Mouse (Mus musculus) megakaryocyte, embryonic 14.5 days (primary cell): ENCODE results near the gene Fbxo47. TPM values are rescaled to one million over a fixed set of nuclear protein-coding genes. Genes with fewer than 3 reads are reported as not detected.
"Not testable (repeated sequence)": the region's sequence is repeated elsewhere in the genome, so short reads cannot be mapped to it uniquely, and the experiment has no call there.

Experiments
- H3K27me3 ChIP-seq: replicated peaks from 2 replicates; pipeline ENCODE3; 2012; ENCODE audit warnings: inconsistent platforms
- H3K36me3 ChIP-seq: replicated peaks from 2 replicates; pipeline ENCODE3; 2012; ENCODE audit warnings: low read length, inconsistent platforms, mixed read lengths
- H3K4me1 ChIP-seq: 2 replicates; pipeline ENCODE4 v1.6.1; 2012; ENCODE audit warnings: inconsistent platforms
- H3K4me3 ChIP-seq: replicated peaks from 2 replicates; pipeline ENCODE3; 2012; ENCODE audit warnings: moderate library complexity, mild to moderate bottlenecking, inconsistent platforms
- H3K9me3 ChIP-seq: 2 replicates; pipeline ENCODE4 v1.6.1; 2012; ENCODE audit warnings: inconsistent platforms
- FLI1 ChIP-seq: IDR thresholded peaks from 2 replicates; pipeline ENCODE4 v1.6.1; 2012; ENCODE audit warnings: low read length, inconsistent platforms, mixed read lengths
- GATA1 ChIP-seq: IDR thresholded peaks from 3 replicates; pipeline ENCODE4 v1.6.1; 2012; ENCODE audit warnings: mixed read lengths, low read length, inconsistent platforms, borderline replicate concordance
- polyA plus RNA-seq: library from polyadenylated mRNA; stranded (reverse); fragments of >175 nt; gene quantifications from 2 replicates; pipeline ENCODE4 v1.2.3, GENCODE M21; 2012; ENCODE audit warnings: low replicate concordance; ENCODE audit not compliant: insufficient read depth

Fbxo47 gene
- polyA plus RNA-seq, 1 experiment = not detected

DNA sequence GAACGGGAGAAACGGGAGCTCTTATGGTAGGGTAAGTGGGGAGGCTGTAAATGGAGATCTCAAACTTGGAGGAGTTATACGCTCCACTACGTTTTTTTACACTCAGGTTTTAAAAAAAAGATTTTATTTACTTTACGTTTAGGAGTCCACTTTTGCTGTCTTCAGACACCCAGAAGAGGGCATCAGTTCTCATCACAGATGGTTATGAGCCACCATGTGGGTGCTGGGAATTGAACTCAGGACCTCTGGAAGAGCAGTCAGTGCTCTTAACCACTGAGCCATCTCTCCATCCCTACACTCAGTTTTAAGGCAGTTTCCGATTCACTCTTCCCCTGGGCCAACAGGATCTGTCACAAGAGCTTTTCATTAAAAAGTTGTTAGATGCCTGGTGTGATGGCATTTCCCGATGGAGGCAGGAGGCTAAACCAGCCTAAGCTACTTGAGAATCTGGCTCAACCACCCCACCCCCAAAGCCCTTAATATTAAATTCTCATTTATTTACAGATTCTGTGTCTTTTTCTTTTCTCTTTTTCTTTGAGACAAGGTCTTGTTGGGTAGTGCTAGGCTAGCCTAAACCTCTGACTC, 739 bp upstream of the Fbxo47 start:
- Histone ChIP-seq H3K36me3 (peaks cover 4% of the 10 kb centered on the region), H3K9me3 (peaks cover 3% of the 10 kb centered on the region), H3K4me1 (peaks cover 25% of the 10 kb centered on the region; the same call in 1 of the 2 replicates), H3K4me3 (peak overlapping the region; percentile 92), H3K27me3 (no peaks in the 10 kb centered on the region)
- TF ChIP-seq FLI1 (no peak), GATA1 (no peak)

DNA sequence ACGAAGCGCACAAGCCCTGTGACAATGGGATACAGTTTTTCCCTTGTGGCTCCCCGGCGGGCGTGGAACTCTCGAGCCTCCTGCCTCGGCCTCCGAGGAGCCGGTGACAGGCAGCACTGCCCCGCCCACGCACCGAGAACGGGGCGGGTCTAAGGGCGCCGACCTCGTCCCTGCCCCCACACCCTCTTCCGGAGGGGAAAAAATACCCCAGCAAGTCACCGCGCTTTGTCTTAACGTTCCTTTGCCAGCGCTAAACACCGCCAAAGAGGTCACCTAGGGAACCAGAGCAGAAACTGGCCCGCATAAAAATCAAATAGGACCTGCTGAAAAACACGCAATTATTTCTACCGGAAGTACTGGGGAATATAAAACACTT, 424 bp downstream of the Fbxo47 start:
- H3K36me3 ChIP-seq = peaks cover 2% of the 10 kb centered on the region
- peak overlapping the region; percentile 92 for H3K4me3 ChIP-seq
- TF ChIP-seq GATA1 (no peak), FLI1 (no peak)
- H3K27me3 ChIP-seq = no peaks in the 10 kb centered on the region
- H3K9me3 ChIP-seq = peaks cover 2% of the 10 kb centered on the region
- peaks cover 22% of the 10 kb centered on the region; the same call in 1 of the 2 replicates for H3K4me1 ChIP-seq

DNA sequence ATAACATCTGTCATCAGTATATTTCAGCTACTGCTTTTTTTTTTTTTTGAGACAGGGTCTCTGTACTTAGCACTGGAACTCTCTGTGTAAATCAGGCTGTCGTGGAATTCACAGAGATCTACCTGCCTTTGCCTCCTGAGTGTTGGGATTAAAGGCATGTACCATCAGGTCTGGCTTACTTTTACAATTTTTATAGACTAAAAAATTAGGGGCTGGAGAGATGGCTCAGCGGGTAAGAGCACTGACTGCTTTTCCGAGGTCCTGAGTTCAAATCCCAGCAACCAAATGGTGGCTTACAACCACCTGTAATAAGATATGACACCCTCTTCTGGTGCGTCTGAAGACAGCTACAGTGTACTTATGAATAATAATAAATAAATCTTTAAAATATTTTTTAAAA, 3.6 kb downstream of the Fbxo47 start:
- Histone ChIP-seq H3K4me1 (peaks cover 14% of the 10 kb centered on the region; the same call in 1 of the 2 replicates), H3K27me3 (no peaks in the 10 kb centered on the region), H3K9me3 (no peaks in the 10 kb centered on the region), H3K36me3 (no peaks in the 10 kb centered on the region), H3K4me3 (no peak overlapping the region)
- TF ChIP-seq GATA1 (no peak), FLI1 (no peak)

DNA sequence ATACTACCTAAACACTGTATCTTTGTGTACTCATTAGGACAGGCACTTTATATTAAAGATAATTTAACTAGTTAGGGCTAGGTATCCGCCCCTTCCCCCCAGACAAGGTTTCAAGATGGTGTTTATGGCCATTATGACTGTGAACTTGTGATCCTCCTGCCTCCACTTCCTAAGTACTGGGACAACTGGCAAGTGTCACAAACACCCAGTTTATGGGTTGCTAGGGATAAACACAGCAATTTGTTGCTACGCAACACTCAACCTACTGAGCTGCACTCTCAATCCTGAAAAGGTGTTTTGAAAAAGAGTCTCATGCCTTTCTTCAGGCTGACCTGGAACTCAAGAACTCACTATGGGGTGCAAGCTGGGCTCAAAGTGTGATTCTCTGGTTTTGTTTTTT, 6.6 kb downstream of the Fbxo47 start:
- H3K9me3 ChIP-seq = no peaks in the 10 kb centered on the region
- no peaks in the 10 kb centered on the region for H3K27me3 ChIP-seq
- TF ChIP-seq GATA1 = no peak
- TF ChIP-seq FLI1 = no peak
- H3K36me3 ChIP-seq = no peaks in the 10 kb centered on the region
- H3K4me3 ChIP-seq = no peak overlapping the region
- H3K4me1 ChIP-seq = no peaks in the 10 kb centered on the region; the same call in 1 of the 2 replicates

DNA sequence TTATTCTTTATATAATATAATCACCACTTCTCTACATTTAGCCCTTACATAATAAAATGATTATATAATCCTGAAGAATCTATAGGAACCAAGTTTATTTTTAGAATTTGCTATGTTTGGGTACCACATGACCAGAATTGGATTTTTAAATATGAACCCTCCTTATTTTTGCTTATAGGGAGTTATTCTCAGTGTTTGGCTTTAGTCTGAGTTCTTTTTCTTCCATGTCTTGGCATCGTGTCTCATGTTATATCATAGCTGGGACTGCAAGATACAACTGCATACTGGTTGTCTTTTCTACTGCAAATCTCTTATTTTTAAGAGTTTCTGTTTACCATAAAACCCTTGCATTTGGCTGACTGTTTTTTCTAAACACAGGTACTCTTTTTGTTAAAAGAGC, 9.6 kb downstream of the Fbxo47 start:
- no peaks in the 10 kb centered on the region for H3K27me3 ChIP-seq
- no peak for TF ChIP-seq GATA1
- no peak for TF ChIP-seq FLI1
- H3K4me3 ChIP-seq = no peak overlapping the region
- H3K9me3 ChIP-seq = no peaks in the 10 kb centered on the region
- H3K36me3 ChIP-seq = no peaks in the 10 kb centered on the region
- H3K4me1 ChIP-seq = no peaks in the 10 kb centered on the region; the same call in 1 of the 2 replicates

DNA sequence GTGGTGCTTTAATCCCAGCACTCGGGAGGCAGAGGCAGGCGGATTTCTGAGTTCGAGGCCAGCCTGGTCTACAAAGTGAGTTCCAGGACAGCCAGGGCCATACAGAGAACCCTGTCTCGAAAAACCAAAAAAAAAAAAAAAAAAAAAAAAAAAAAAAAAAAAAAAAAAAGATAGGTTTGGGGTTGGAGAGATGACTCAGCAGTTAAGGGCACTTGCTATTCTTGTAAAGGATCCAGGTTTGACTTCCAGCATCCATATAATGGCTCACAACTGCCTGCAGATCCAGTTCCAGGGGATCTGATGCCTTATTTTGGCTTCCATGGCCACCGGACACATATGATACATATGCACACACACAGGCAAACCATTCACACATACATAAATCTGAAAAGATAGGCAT, 11.6 kb downstream of the Fbxo47 start:
- H3K9me3 ChIP-seq, H3K4me1 ChIP-seq, H3K27me3 ChIP-seq, H3K4me3 ChIP-seq, H3K36me3 ChIP-seq: not testable (repeated sequence)

DNA sequence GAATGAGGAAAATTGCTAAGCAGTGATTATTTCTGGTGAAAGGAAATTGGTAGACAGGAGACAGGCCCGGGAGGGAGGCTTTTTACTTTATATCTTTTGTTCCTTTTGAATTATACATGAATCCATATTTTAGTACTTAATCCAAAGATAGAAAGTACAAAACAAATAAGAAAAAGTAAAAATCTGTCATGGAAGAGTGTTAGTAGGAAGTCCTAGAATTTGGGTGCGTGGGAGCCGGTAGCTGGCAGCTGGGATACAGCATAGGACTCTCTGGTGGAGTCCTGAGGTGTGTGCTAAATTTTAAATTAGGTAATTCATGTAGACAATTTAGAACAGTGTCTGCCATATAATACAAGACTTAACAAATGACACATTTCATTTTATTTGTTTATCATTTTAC, 16.4 kb downstream of the Fbxo47 start:
- TF ChIP-seq FLI1 (no peak), GATA1 (no peak)
- H3K27me3 ChIP-seq = no peaks in the 10 kb centered on the region
- H3K36me3 ChIP-seq = no peaks in the 10 kb centered on the region
- no peak overlapping the region for H3K4me3 ChIP-seq
- no peaks in the 10 kb centered on the region; the same call in 1 of the 2 replicates for H3K4me1 ChIP-seq
- H3K9me3 ChIP-seq = 0 out of 2 replicates have a peak, but pooled peaks cover 4% of the 10 kb centered on the region

DNA sequence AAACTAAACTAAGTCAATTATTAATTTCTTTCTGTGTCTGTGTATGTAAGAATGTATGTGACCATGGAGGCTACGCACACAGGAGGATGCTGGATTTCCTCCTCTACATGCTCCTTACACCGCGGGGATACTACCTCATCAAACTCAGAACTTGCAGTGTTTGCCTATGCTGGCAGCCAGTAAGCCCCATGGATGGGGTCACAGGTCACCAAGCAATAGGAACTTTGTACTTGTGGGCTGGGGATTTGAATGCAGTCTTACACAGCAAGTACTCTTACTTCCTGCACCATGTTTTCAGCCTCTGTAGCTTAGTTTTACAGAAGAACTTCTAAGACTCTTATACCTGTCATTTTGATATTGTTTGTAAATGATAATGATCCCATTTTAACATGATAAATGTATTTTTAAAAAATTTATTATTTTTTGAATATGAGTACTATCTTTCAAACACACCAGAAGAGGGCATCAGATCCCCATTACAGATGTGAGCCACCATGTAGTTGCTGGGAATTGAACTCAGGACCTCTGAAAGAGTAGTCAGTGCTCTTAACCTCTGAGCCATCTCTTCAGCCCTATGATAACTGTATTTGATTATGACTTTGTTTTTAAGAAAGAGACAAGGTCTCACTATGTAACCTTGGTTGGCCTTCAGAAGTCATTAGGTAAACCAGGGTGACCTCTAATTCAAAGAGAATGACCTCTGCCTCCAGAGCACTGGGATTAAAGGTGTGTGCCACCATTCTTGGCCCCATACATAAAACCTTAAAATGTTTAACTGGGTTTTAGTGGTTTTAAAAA, 17.7 kb downstream of the Fbxo47 start:
- no peak overlapping the region for H3K4me3 ChIP-seq
- H3K27me3 ChIP-seq = no peaks in the 10 kb centered on the region
- H3K4me1 ChIP-seq = no peaks in the 10 kb centered on the region
- TF ChIP-seq FLI1 (no peak), GATA1 (no peak)
- H3K9me3 ChIP-seq = 0 out of 2 replicates have a peak, but pooled peaks cover 4% of the 10 kb centered on the region
- no peaks in the 10 kb centered on the region for H3K36me3 ChIP-seq

DNA sequence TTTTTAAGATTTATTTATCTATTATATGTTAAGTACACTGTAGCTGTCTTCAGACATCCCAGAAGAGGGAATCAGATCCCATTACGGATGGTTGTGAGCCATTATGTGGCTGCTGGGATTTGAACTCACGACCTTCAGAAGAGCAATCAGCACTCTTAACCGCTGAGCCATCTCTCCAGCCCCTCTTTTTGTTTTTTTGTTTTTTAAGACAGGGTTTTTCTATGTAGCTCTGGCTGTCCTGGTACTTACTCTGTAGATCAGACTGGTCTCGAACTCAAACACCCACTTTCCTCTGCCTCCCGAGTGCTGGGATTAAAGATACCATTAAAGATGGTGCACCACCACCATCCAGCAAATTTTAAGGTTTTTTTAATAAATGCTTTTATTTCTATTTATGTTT, 18.5 kb downstream of the Fbxo47 start:
- no peaks in the 10 kb centered on the region for H3K27me3 ChIP-seq
- no peak overlapping the region for H3K4me3 ChIP-seq
- H3K9me3 ChIP-seq = 0 out of 2 replicates have a peak, but pooled peaks cover 4% of the 10 kb centered on the region
- H3K4me1 ChIP-seq = no peaks in the 10 kb centered on the region
- H3K36me3 ChIP-seq = no peaks in the 10 kb centered on the region
- TF ChIP-seq FLI1 (no peak), GATA1 (no peak)

DNA sequence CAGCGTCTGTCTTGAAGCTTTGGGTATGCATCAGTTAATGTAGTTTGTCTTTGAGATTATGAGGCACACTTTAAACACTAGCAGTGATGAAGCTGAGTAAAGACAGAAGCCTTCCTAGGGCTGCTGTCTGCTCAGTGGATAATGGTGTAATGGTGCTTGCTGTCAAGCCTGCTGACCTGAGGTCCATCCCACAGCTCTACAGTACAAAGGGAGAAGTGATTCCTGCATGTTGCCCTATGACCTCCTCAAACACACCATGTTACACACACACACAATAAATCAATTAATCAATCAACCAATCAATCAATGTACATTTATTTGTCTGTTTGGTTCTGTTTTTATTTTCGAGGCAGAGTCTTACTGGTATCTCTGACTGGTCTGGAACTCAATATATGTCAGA, 21.8 kb downstream of the Fbxo47 start:
- no peaks in the 10 kb centered on the region for H3K27me3 ChIP-seq
- TF ChIP-seq FLI1 (no peak), GATA1 (no peak)

More for the DNA sequence above, 21.8 kb downstream of the Fbxo47 start:
- Histone ChIP-seq H3K4me1 (no peaks in the 10 kb centered on the region), H3K4me3 (no peak overlapping the region), H3K9me3 (no peaks in the 10 kb centered on the region), H3K36me3 (no peaks in the 10 kb centered on the region)
